Mouse (Mus musculus) neutrophil, adult 65 days (primary cell): Measurements from ENCODE around the gene Muc3a. TPM values are rescaled to one million over a fixed set of nuclear protein-coding genes. Genes with fewer than 3 reads are reported as not detected.

Experiments
- total RNA-seq: library from RNA; stranded (reverse); gene quantifications from 2 replicates; pipeline ENCODE4 v1.2.4, GENCODE M21; 2023

Gene Muc3a
- 1.7 and 4.4 TPM in 2 replicates for total RNA-seq

GRCm38 (mm10) chr5:137212289-137212688 lies at the start of gene Muc3a:
Muc3a (minus strand) TSS chr5:137212389.

Other genes with a start within 250 kb of the Muc3a start
- 50.2 and 51.2 TPM in 2 replicates for gene Cldn15, start 245.8 kb downstream of the Muc3a start, total RNA-seq
- gene Plod3, start 225.4 kb downstream of the Muc3a start, total RNA-seq: 81.9 and 90.7 TPM in 2 replicates
- gene Znhit1, start 224.4 kb downstream of the Muc3a start, total RNA-seq: 80.7 and 87.1 TPM in 2 replicates
- gene Vgf, start 186.0 kb downstream of the Muc3a start, total RNA-seq: not detected in 2 replicates
- gene Ap1s1, start 166.3 kb downstream of the Muc3a start, total RNA-seq: 26.8 and 28.0 TPM in 2 replicates
- not detected in 2 replicates for gene Serpine1, start 140.1 kb downstream of the Muc3a start, total RNA-seq
- 38.6 and 42.1 TPM in 2 replicates for gene Trim56, start 96.2 kb downstream of the Muc3a start, total RNA-seq
- not detected in 2 replicates for gene Muc3, start 63.1 kb downstream of the Muc3a start, total RNA-seq
- gene Ache, start 75.1 kb upstream of the Muc3a start, total RNA-seq: 1.6 and 1.7 TPM in 2 replicates
- 1.2 and 2.1 TPM in 2 replicates for gene Ufsp1, start 82.2 kb upstream of the Muc3a start, total RNA-seq
- 182 and 213 TPM in 2 replicates for gene Srrt, start 95.3 kb upstream of the Muc3a start, total RNA-seq
- 4.7 and 6.4 TPM in 2 replicates for gene Trip6, start 102.0 kb upstream of the Muc3a start, total RNA-seq
- 28.8 and 38.1 TPM in 2 replicates for gene Slc12a9, start 121.2 kb upstream of the Muc3a start, total RNA-seq
- not detected in 2 replicates for gene Ephb4, start 137.7 kb upstream of the Muc3a start, total RNA-seq